Mouse (Mus musculus): ENCODE data around the gene Gle1. TPM values are rescaled to one million over a fixed set of nuclear protein-coding genes. Genes with fewer than 3 reads are reported as not detected.

Gle1 gene
- polyA plus RNA-seq, 1 experiment from 2014 or later, result 59.6 TPM

- no peak overlapping the region for H3K4me2 ChIP-seq (ENCODE audit: low read length)
- no peak overlapping the region for H3K9ac ChIP-seq (ENCODE audit: low read depth, low read length)
- 65% methylated on average over 9 of the region's 9 CpGs for WGBS
- H3K27ac ChIP-seq (ENCODE audit: low read depth, low read length), result peak overlapping the region; percentile 25; the same call in 1 of the 2 replicates
- H3K36me3 ChIP-seq (ENCODE audit: control insufficient read depth, insufficient read depth, low read length), result peaks cover 5% of the 10 kb centered on the region; the same call in 1 of the 2 replicates
- H3K4me1 ChIP-seq (ENCODE audit: control insufficient read depth, insufficient read depth, low read depth, low read length), result peaks cover 44% of the 10 kb centered on the region
- H3K27me3 ChIP-seq (replicated peaks; ENCODE audit: control insufficient read depth, insufficient read depth, low read length), result no peaks in the 10 kb centered on the region
- no peaks in the 10 kb centered on the region for H3K9me3 ChIP-seq (ENCODE audit: control insufficient read depth, low read length)
- H3K4me3 ChIP-seq (ENCODE audit: low read length), result no peak overlapping the region
- ATAC-seq, result no peak
Measured at GRCm38 (mm10) chr2:29971838-29972635, 36.8 kb downstream of the Gle1 start.

- peaks cover 9% of the 10 kb centered on the region; the same call in 1 of the 2 replicates for H3K36me3 ChIP-seq (ENCODE audit: control insufficient read depth, insufficient read depth, low read length)
Measured at GRCm38 (mm10) chr2:29973525-29973924, 38.3 kb downstream of the Gle1 start.

GRCm38 (mm10) chr2:29977307-29977706 is 42.1 kb downstream of the Gle1 start:
- Histone ChIP-seq H3K9me3 (ENCODE audit: control insufficient read depth, low read length) (no peaks in the 10 kb centered on the region), H3K9ac (ENCODE audit: low read depth, low read length) (no peak overlapping the region), H3K4me2 (ENCODE audit: low read length) (no peak overlapping the region), H3K4me3 (ENCODE audit: low read length) (no peak overlapping the region), H3K36me3 (ENCODE audit: control insufficient read depth, insufficient read depth, low read length) (peaks cover 33% of the 10 kb centered on the region), H3K27me3 (replicated peaks; ENCODE audit: control insufficient read depth, insufficient read depth, low read length) (no peaks in the 10 kb centered on the region), H3K27ac (ENCODE audit: low read depth, low read length) (no peak overlapping the region), H3K4me1 (ENCODE audit: control insufficient read depth, insufficient read depth, low read depth, low read length) (peaks cover 8% of the 10 kb centered on the region)
- ATAC-seq, result no peak

More at GRCm38 (mm10) chr2:29973525-29973924, 38.3 kb downstream of the Gle1 start:
- ATAC-seq, result no peak
- Histone ChIP-seq H3K4me1 (ENCODE audit: control insufficient read depth, insufficient read depth, low read depth, low read length) (peaks cover 29% of the 10 kb centered on the region), H3K4me2 (ENCODE audit: low read length) (no peak overlapping the region), H3K27ac (ENCODE audit: low read depth, low read length) (no peak overlapping the region; the same call in 1 of the 2 replicates), H3K9me3 (ENCODE audit: control insufficient read depth, low read length) (no peaks in the 10 kb centered on the region), H3K27me3 (replicated peaks; ENCODE audit: control insufficient read depth, insufficient read depth, low read length) (no peaks in the 10 kb centered on the region), H3K9ac (ENCODE audit: low read depth, low read length) (no peak overlapping the region), H3K4me3 (ENCODE audit: low read length) (no peak overlapping the region)
- WGBS, result 6% methylated on average over 1 of the region's 2 CpGs

- no peaks in the 10 kb centered on the region for H3K27me3 ChIP-seq (replicated peaks; ENCODE audit: control insufficient read depth, insufficient read depth, low read length)
- 91% methylated on average over 1 of the region's 1 CpGs for WGBS
- H3K27ac ChIP-seq (ENCODE audit: low read depth, low read length), result no peak overlapping the region
- H3K36me3 ChIP-seq (ENCODE audit: control insufficient read depth, insufficient read depth, low read length), result peaks cover 62% of the 10 kb centered on the region
- no peak overlapping the region for H3K4me3 ChIP-seq (ENCODE audit: low read length)
- ATAC-seq, result no peak
- no peaks in the 10 kb centered on the region for H3K4me1 ChIP-seq (ENCODE audit: control insufficient read depth, insufficient read depth, low read depth, low read length)
- H3K9ac ChIP-seq (ENCODE audit: low read depth, low read length), result no peak overlapping the region
- no peak overlapping the region for H3K4me2 ChIP-seq (ENCODE audit: low read length)
- no peaks in the 10 kb centered on the region for H3K9me3 ChIP-seq (ENCODE audit: control insufficient read depth, low read length)
Measured at GRCm38 (mm10) chr2:29980661-29981060, 45.4 kb downstream of the Gle1 start.

GRCm38 (mm10) chr2:29991962-29992361 is 56.7 kb downstream of the Gle1 start:
- no peaks in the 10 kb centered on the region for H3K27me3 ChIP-seq (replicated peaks; ENCODE audit: control insufficient read depth, insufficient read depth, low read length)
- no peak overlapping the region for H3K27ac ChIP-seq (ENCODE audit: low read depth, low read length)
- H3K36me3 ChIP-seq (ENCODE audit: control insufficient read depth, insufficient read depth, low read length), result peaks cover 87% of the 10 kb centered on the region
- no peak overlapping the region for H3K4me3 ChIP-seq (ENCODE audit: low read length)
- ATAC-seq, result no peak
- 52% methylated on average over 2 of the region's 2 CpGs for WGBS
- H3K9ac ChIP-seq (ENCODE audit: low read depth, low read length), result no peak overlapping the region
- H3K9me3 ChIP-seq (ENCODE audit: control insufficient read depth, low read length), result no peaks in the 10 kb centered on the region
- H3K4me1 ChIP-seq (ENCODE audit: control insufficient read depth, insufficient read depth, low read depth, low read length), result no peaks in the 10 kb centered on the region
- H3K4me2 ChIP-seq (ENCODE audit: low read length), result no peak overlapping the region

- H3K9me3 ChIP-seq (ENCODE audit: control insufficient read depth, low read length), result no peaks in the 10 kb centered on the region
- H3K27me3 ChIP-seq (replicated peaks; ENCODE audit: control insufficient read depth, insufficient read depth, low read length), result no peaks in the 10 kb centered on the region
- peaks cover 85% of the 10 kb centered on the region for H3K36me3 ChIP-seq (ENCODE audit: control insufficient read depth, insufficient read depth, low read length)
- H3K4me2 ChIP-seq (ENCODE audit: low read length), result no peak overlapping the region
- no peak overlapping the region for H3K27ac ChIP-seq (ENCODE audit: low read depth, low read length)
- ATAC-seq, result no peak
- H3K4me3 ChIP-seq (ENCODE audit: low read length), result no peak overlapping the region
- 62% methylated on average over 1 of the region's 1 CpGs for WGBS
- H3K4me1 ChIP-seq (ENCODE audit: control insufficient read depth, insufficient read depth, low read depth, low read length), result no peaks in the 10 kb centered on the region
- no peak overlapping the region for H3K9ac ChIP-seq (ENCODE audit: low read depth, low read length)
Measured at GRCm38 (mm10) chr2:30009101-30009500, 73.9 kb downstream of the Gle1 start.

Small RNAs within 50 kb of the gene (microRNA-seq; reads per million reads assigned to microRNA genes)
- gene Mir6997, result 1.2 reads per million

Other genes with a start within 250 kb of the Gle1 start
- 0.15 and 0.38 TPM in 2 replicates for gene Gm13420, start 183.7 kb upstream of the Gle1 start, polyA plus RNA-seq (2015; fragmentation: Nextera tagmentation; extraction: Ambion mirVana)
- not detected in 2 replicates for gene Gm13547, start 176.1 kb upstream of the Gle1 start, polyA plus RNA-seq (2015; fragmentation: Nextera tagmentation; extraction: Ambion mirVana)
- gene Coq4, start 147.9 kb upstream of the Gle1 start, polyA plus RNA-seq (2015; fragmentation: Nextera tagmentation; extraction: Ambion mirVana), result 44.0 and 48.6 TPM in 2 replicates
- gene Trub2, start 146.9 kb upstream of the Gle1 start, polyA plus RNA-seq (2015; fragmentation: Nextera tagmentation; extraction: Ambion mirVana), result 32.5 and 34.2 TPM in 2 replicates
- gene Slc27a4, start 132.8 kb upstream of the Gle1 start, polyA plus RNA-seq (2015; fragmentation: Nextera tagmentation; extraction: Ambion mirVana), result 45.9 and 47.9 TPM in 2 replicates
- 27.4 and 31.4 TPM in 2 replicates for gene Urm1, start 115.4 kb upstream of the Gle1 start, polyA plus RNA-seq (2015; fragmentation: Nextera tagmentation; extraction: Ambion mirVana)
- gene Cercam, start 66.3 kb upstream of the Gle1 start, polyA plus RNA-seq (2015; fragmentation: Nextera tagmentation; extraction: Ambion mirVana), result 22.6 and 25.8 TPM in 2 replicates
- gene Odf2, start 46.2 kb upstream of the Gle1 start, polyA plus RNA-seq (2015; fragmentation: Nextera tagmentation; extraction: Ambion mirVana), result 61.0 and 61.2 TPM in 2 replicates
- 234 and 268 TPM in 2 replicates for gene Sptan1, start 30.1 kb downstream of the Gle1 start, polyA plus RNA-seq (2015; fragmentation: Nextera tagmentation; extraction: Ambion mirVana)
- 76.4 and 78.1 TPM in 2 replicates for gene Wdr34, start 113.5 kb downstream of the Gle1 start, polyA plus RNA-seq (2015; fragmentation: Nextera tagmentation; extraction: Ambion mirVana)
- gene Set, start 122.0 kb downstream of the Gle1 start, polyA plus RNA-seq (2015; fragmentation: Nextera tagmentation; extraction: Ambion mirVana), result 284 and 285 TPM in 2 replicates
- 1.6 and 2.1 TPM in 2 replicates for gene Pkn3, start 142.3 kb downstream of the Gle1 start, polyA plus RNA-seq (2015; fragmentation: Nextera tagmentation; extraction: Ambion mirVana)
- 31.3 and 32.2 TPM in 2 replicates for gene Zdhhc12, start 158.2 kb downstream of the Gle1 start, polyA plus RNA-seq (2015; fragmentation: Nextera tagmentation; extraction: Ambion mirVana)
- 10.4 and 11.3 TPM in 2 replicates for gene Zer1, start 189.2 kb downstream of the Gle1 start, polyA plus RNA-seq (2015; fragmentation: Nextera tagmentation; extraction: Ambion mirVana)
- 8.8 and 10.0 TPM in 2 replicates for gene Tbc1d13, start 198.3 kb downstream of the Gle1 start, polyA plus RNA-seq (2015; fragmentation: Nextera tagmentation; extraction: Ambion mirVana)
- gene Endog, start 236.1 kb downstream of the Gle1 start, polyA plus RNA-seq (2015; fragmentation: Nextera tagmentation; extraction: Ambion mirVana), result 24.0 and 29.2 TPM in 2 replicates
- 71.2 and 72.4 TPM in 2 replicates for gene Spout1, start 243.0 kb downstream of the Gle1 start, polyA plus RNA-seq (2015; fragmentation: Nextera tagmentation; extraction: Ambion mirVana)